Mouse (Mus musculus): ENCODE results near the gene Tceal5.

The Tceal5 gene

GRCm38 (mm10) chrX:136172118-136172551, 31.5 kb downstream of the Tceal5 start, which contains the start of gene Tceal8:
TSS of gene Tceal8 (minus strand) at chrX:136172342.
- in situ Hi-C loops (cut with MboI; ENCODE audit: low sequenced_read_pairs): no loop called here

GRCm38 (mm10) chrX:136171189-136172117, 32.2 kb downstream of the Tceal5 start:
- in situ Hi-C loops (cut with MboI; ENCODE audit: low sequenced_read_pairs): no loop called here

GRCm38 (mm10) chrX:136170625-136171024, 33.1 kb downstream of the Tceal5 start:
- in situ Hi-C loops (cut with MboI; ENCODE audit: low sequenced_read_pairs): no loop called here

Data from CH12F3 (cell line).